Mouse (Mus musculus): ENCODE measurements at regions not wholly inside any gene's neighbourhood (a gene's known extent, or its start where the extent isn't known, plus 50 kb on each side); places are given as distances from the start of the nearest gene placed in this dataset.

- no peak overlapping the region for H3K9ac ChIP-seq
- no peaks in the 10 kb centered on the region for H3K4me1 ChIP-seq (replicated peaks)
- H3K36me3 ChIP-seq, result no peaks in the 10 kb centered on the region
- ATAC-seq (ENCODE audit: low read depth), result no peak
- no peak overlapping the region for H3K27ac ChIP-seq (replicated peaks)
- H3K4me3 ChIP-seq, result no peak overlapping the region
- no peaks in the 10 kb centered on the region for H3K9me3 ChIP-seq
- no peaks in the 10 kb centered on the region for H3K27me3 ChIP-seq
- 87% methylated on average over 4 of the region's 4 CpGs for WGBS
- H3K4me2 ChIP-seq, result no peak overlapping the region
Measured at GRCm38 (mm10) chr4:29145242-29145641, 332.3 kb downstream of the Epha7 start.

GRCm38 (mm10) chr4:29152134-29152867 is 339.4 kb downstream of the Epha7 start:
- H3K4me3 ChIP-seq, result no peak overlapping the region
- ATAC-seq (ENCODE audit: low read depth), result no peak
- no peaks in the 10 kb centered on the region for H3K27me3 ChIP-seq
- 0 out of 2 replicates have a peak, but pooled peaks cover 8% of the 10 kb centered on the region for H3K4me1 ChIP-seq (replicated peaks)
- no peaks in the 10 kb centered on the region for H3K36me3 ChIP-seq
- H3K4me2 ChIP-seq, result no peak overlapping the region
- H3K9ac ChIP-seq, result no peak overlapping the region
- H3K27ac ChIP-seq (replicated peaks), result no peak overlapping the region
- WGBS, result 52% methylated on average over 6 of the region's 6 CpGs
- H3K9me3 ChIP-seq, result no peaks in the 10 kb centered on the region

GRCm38 (mm10) chr4:29182494-29182893 is 369.6 kb downstream of the Epha7 start:
- Histone ChIP-seq H3K4me1 (replicated peaks) (no peaks in the 10 kb centered on the region), H3K9me3 (peaks cover 6% of the 10 kb centered on the region; the same call in 1 of the 2 replicates), H3K9ac (no peak overlapping the region), H3K27ac (replicated peaks) (no peak overlapping the region), H3K4me3 (no peak overlapping the region), H3K36me3 (no peaks in the 10 kb centered on the region), H3K4me2 (no peak overlapping the region), H3K27me3 (no peaks in the 10 kb centered on the region)
- 76% methylated on average over 2 of the region's 2 CpGs for WGBS
- no peak for ATAC-seq (ENCODE audit: low read depth)

GRCm38 (mm10) chr4:29183411-29183810 is 370.5 kb downstream of the Epha7 start:
- H3K27ac ChIP-seq (replicated peaks), result no peak overlapping the region
- H3K9ac ChIP-seq, result no peak overlapping the region
- H3K27me3 ChIP-seq, result no peaks in the 10 kb centered on the region
- peaks cover 6% of the 10 kb centered on the region; the same call in 1 of the 2 replicates for H3K9me3 ChIP-seq
- H3K4me3 ChIP-seq, result no peak overlapping the region
- no peaks in the 10 kb centered on the region for H3K4me1 ChIP-seq (replicated peaks)
- ATAC-seq (ENCODE audit: low read depth), result no peak
- H3K36me3 ChIP-seq, result no peaks in the 10 kb centered on the region
- no peak overlapping the region for H3K4me2 ChIP-seq

GRCm38 (mm10) chr4:29183818-29184217 is 370.9 kb downstream of the Epha7 start:
- Histone ChIP-seq H3K4me2 (no peak overlapping the region), H3K36me3 (no peaks in the 10 kb centered on the region), H3K27me3 (no peaks in the 10 kb centered on the region), H3K4me1 (replicated peaks) (no peaks in the 10 kb centered on the region), H3K9me3 (peaks cover 6% of the 10 kb centered on the region; the same call in 1 of the 2 replicates), H3K27ac (replicated peaks) (no peak overlapping the region), H3K9ac (no peak overlapping the region), H3K4me3 (no peak overlapping the region)
- WGBS, result 86% methylated on average over 2 of the region's 2 CpGs
- no peak for ATAC-seq (ENCODE audit: low read depth)

GRCm38 (mm10) chr4:29200976-29201375 is 388.0 kb downstream of the Epha7 start:
- Histone ChIP-seq H3K27ac (replicated peaks) (no peak overlapping the region), H3K27me3 (no peaks in the 10 kb centered on the region), H3K4me2 (no peak overlapping the region), H3K4me1 (replicated peaks) (no peaks in the 10 kb centered on the region), H3K36me3 (no peaks in the 10 kb centered on the region), H3K9me3 (no peaks in the 10 kb centered on the region), H3K4me3 (no peak overlapping the region), H3K9ac (no peak overlapping the region)
- ATAC-seq (ENCODE audit: low read depth), result no peak

All from neural tube, embryonic 13.5 days (tissue).